Mouse (Mus musculus) limb, embryonic 15.5 days (tissue): ENCODE measurements around the gene Il12rb2. TPM values are rescaled to one million over a fixed set of nuclear protein-coding genes. Genes with fewer than 3 reads are reported as not detected.

Experiments
- ATAC-seq: fragments of 200-750 bp; cut with Nextera tagmentation; 2 replicates; pipeline ENCODE4 v1.8.0; 2017; ENCODE audit warnings: low read depth, moderate TSS enrichment; ENCODE audit not compliant: insufficient number of reproducible peaks, low FRiP score, low TSS enrichment
- H3K27ac ChIP-seq: fragments of 300-500 bp; sonication (generic); 2 replicates; pipeline ENCODE4 v1.5.1; 2015; ENCODE audit warnings: moderate library complexity, mild to moderate bottlenecking, inconsistent platforms
- H3K27me3 ChIP-seq: fragments of 300-500 bp; sonication (generic); 2 replicates; pipeline ENCODE4 v1.6.1; 2015; ENCODE audit warnings: inconsistent platforms
- H3K36me3 ChIP-seq: fragments of 300-500 bp; sonication (generic); 2 replicates; pipeline ENCODE4 v1.6.1; 2015; ENCODE audit warnings: inconsistent platforms
- H3K4me1 ChIP-seq: fragments of 300-500 bp; sonication (generic); 2 replicates; pipeline ENCODE4 v1.6.1; 2015; ENCODE audit warnings: inconsistent platforms
- H3K4me2 ChIP-seq: fragments of 300-500 bp; sonication (generic); 2 replicates; pipeline ENCODE4 v1.6.1; 2015; ENCODE audit warnings: mild to moderate bottlenecking, inconsistent platforms
- H3K4me3 ChIP-seq: fragments of 300-500 bp; sonication (generic); 2 replicates; pipeline ENCODE4 v1.5.1; 2015; ENCODE audit warnings: mild to moderate bottlenecking, inconsistent platforms
- H3K9ac ChIP-seq: fragments of 300-500 bp; sonication (generic); 2 replicates; pipeline ENCODE4 v1.6.1; 2015; ENCODE audit warnings: inconsistent platforms
- H3K9me3 ChIP-seq: fragments of 300-500 bp; sonication (generic); 2 replicates; pipeline ENCODE4 v1.6.1; 2016; ENCODE audit warnings: inconsistent platforms
- WGBS: fragments of 180-500 bp; shearing (Covaris S2); methylation state at CpG from one replicate; pipeline ENCODE4 v1.1.7; 2015; 5-methylcytosine and 5-hydroxymethylcytosine counted together
- polyA plus RNA-seq: library from polyadenylated mRNA; unstranded; fragments of >200 nt; fragmentation: Nextera tagmentation; extraction: Ambion mirVana; gene quantifications from 2 replicates; pipeline ENCODE4 v1.2.1, GENCODE M21; 2015

The Il12rb2 gene
- polyA plus RNA-seq, 1 experiment from 2014 or later, result 0.19 TPM

DNA sequence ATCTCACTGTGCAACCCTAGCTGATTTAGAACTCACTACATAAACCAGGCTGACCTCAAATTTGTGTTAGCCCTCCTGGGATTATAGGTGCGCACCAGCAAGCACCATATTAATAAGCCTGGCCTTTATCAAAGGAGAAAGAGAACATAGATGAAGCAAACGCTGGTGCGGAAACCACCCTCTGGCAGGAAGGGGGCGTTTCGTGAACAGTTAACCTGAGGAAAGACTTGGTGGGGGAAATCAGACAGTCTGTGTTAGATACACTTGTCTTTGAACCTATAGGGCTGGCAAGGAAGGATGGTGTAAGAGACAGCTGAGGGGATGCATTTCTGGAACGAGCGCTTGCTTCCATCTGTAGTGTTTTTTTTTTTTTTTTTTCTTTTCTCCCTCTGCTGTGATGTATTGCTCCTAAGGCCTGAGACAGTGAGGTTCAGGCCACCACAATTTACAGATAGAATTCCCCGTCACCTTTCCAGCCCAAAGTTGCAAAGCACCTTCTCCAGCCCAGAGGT, 58.1 kb downstream of the Il12rb2 start:
- H3K4me3 ChIP-seq, result no peak overlapping the region
- no peak overlapping the region for H3K27ac ChIP-seq
- 74% methylated on average over 8 of the region's 8 CpGs for WGBS
- ATAC-seq, result no peak
- no peaks in the 10 kb centered on the region for H3K36me3 ChIP-seq
- H3K9me3 ChIP-seq, result no peaks in the 10 kb centered on the region
- no peaks in the 10 kb centered on the region for H3K27me3 ChIP-seq
- no peak overlapping the region for H3K4me2 ChIP-seq
- no peak overlapping the region for H3K9ac ChIP-seq
- H3K4me1 ChIP-seq, result no peaks in the 10 kb centered on the region

DNA sequence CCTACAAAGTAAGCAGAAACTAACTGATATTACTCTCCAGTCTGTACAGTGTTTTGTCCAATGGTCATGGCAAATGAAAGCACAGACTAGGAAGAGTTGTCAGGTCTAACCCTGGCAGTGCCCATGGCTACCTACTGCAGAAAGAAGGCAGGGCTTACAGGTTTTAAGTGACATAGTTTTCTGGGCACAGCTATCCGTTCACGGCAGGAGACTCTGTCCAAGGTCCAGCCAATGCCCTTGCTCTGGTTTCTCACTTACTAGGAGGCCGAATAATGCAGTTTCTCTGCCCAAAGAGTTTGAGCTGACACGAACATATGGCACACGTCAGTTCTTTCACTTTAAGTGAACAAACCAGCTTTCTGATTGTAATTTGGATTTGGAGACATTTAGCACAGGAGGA, 58.9 kb downstream of the Il12rb2 start:
- H3K27ac ChIP-seq, result no peak overlapping the region
- no peak overlapping the region for H3K4me3 ChIP-seq
- no peak for ATAC-seq
- no peaks in the 10 kb centered on the region for H3K36me3 ChIP-seq
- H3K9ac ChIP-seq, result no peak overlapping the region
- no peaks in the 10 kb centered on the region for H3K4me1 ChIP-seq
- H3K9me3 ChIP-seq, result no peaks in the 10 kb centered on the region
- H3K27me3 ChIP-seq, result no peaks in the 10 kb centered on the region
- H3K4me2 ChIP-seq, result no peak overlapping the region
- 46% methylated on average over 5 of the region's 5 CpGs for WGBS

DNA sequence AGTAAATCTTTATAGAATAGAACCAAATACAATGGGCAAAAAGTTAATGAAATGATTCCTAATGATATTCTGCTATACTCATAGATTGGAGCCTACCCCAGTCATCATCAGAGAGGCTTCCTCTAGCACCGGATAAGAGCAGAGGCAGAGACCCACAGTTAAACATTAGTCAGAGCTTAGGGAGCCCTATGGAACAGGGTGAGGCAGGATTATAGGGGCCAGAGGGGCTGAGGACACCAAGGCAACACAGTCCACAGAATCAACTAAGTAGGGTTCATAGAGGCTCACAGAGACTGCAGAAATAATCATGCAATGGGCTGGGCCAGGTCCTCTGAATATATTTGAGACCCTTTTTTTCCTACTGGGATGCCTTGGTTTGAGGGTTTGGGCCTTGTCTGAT, 61.3 kb downstream of the Il12rb2 start:
- WGBS, result 81% methylated on average over 1 of the region's 1 CpGs
- H3K4me3 ChIP-seq, result no peak overlapping the region
- no peaks in the 10 kb centered on the region for H3K4me1 ChIP-seq
- no peaks in the 10 kb centered on the region for H3K9me3 ChIP-seq
- H3K27ac ChIP-seq, result no peak overlapping the region
- no peaks in the 10 kb centered on the region for H3K27me3 ChIP-seq
- no peaks in the 10 kb centered on the region for H3K36me3 ChIP-seq
- no peak for ATAC-seq
- no peak overlapping the region for H3K9ac ChIP-seq
- H3K4me2 ChIP-seq, result no peak overlapping the region

GRCm38 (mm10) chr6:67309752-67310151, 66.2 kb downstream of the Il12rb2 start:
- no peak for ATAC-seq
- Histone ChIP-seq H3K27me3 (no peaks in the 10 kb centered on the region), H3K4me2 (no peak overlapping the region), H3K9ac (no peak overlapping the region), H3K27ac (no peak overlapping the region), H3K4me3 (no peak overlapping the region), H3K4me1 (no peaks in the 10 kb centered on the region), H3K36me3 (no peaks in the 10 kb centered on the region), H3K9me3 (no peaks in the 10 kb centered on the region)
- WGBS, result 77% methylated on average over 3 of the region's 3 CpGs

- no peak overlapping the region for H3K9ac ChIP-seq
- H3K36me3 ChIP-seq, result no peaks in the 10 kb centered on the region
- ATAC-seq, result no peak
- H3K27me3 ChIP-seq, result no peaks in the 10 kb centered on the region
- H3K27ac ChIP-seq, result no peak overlapping the region
- no peak overlapping the region for H3K4me3 ChIP-seq
- H3K9me3 ChIP-seq, result no peaks in the 10 kb centered on the region
- H3K4me2 ChIP-seq, result no peak overlapping the region
- H3K4me1 ChIP-seq, result no peaks in the 10 kb centered on the region
- 86% methylated on average over 3 of the region's 3 CpGs for WGBS
Observed at GRCm38 (mm10) chr6:67308994-67309393, 67.0 kb downstream of the Il12rb2 start.

DNA sequence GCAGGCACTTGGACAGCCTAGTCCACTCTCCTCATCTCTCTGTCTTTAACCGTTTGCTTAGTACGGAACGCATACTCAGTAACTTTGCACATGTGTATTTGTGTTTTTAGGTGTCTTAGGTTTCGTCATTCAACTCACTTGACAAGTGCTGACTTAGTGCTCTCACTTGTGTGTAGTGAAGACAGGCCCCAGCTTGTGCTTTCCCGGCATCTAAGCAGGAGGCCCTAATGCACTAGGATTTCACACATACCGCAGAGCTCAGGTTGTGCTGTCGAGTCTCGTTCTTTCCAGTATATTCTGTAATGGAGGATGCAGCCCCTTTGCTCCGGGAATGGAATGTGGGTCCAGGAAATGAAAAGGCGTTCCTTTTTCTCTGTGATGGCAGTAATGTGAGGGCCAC, 72.8 kb downstream of the Il12rb2 start:
- no peaks in the 10 kb centered on the region for H3K27me3 ChIP-seq
- 61% methylated on average over 10 of the region's 10 CpGs for WGBS
- H3K9me3 ChIP-seq, result no peaks in the 10 kb centered on the region
- no peak for ATAC-seq
- H3K27ac ChIP-seq, result peak overlapping the region; percentile 74
- no peak overlapping the region for H3K9ac ChIP-seq
- H3K4me1 ChIP-seq, result peaks cover 11% of the 10 kb centered on the region; the same call in 1 of the 2 replicates
- no peak overlapping the region for H3K4me3 ChIP-seq
- H3K36me3 ChIP-seq, result no peaks in the 10 kb centered on the region
- no peak overlapping the region for H3K4me2 ChIP-seq

GRCm38 (mm10) chr6:67302471-67302870, 73.5 kb downstream of the Il12rb2 start:
- H3K9ac ChIP-seq, result no peak overlapping the region
- no peaks in the 10 kb centered on the region for H3K36me3 ChIP-seq
- no peaks in the 10 kb centered on the region for H3K27me3 ChIP-seq
- ATAC-seq, result no peak
- peaks cover 11% of the 10 kb centered on the region; the same call in 1 of the 2 replicates for H3K4me1 ChIP-seq
- peak overlapping the region; percentile 39 for H3K27ac ChIP-seq
- 65% methylated on average over 4 of the region's 4 CpGs for WGBS
- H3K9me3 ChIP-seq, result no peaks in the 10 kb centered on the region
- H3K4me3 ChIP-seq, result no peak overlapping the region
- H3K4me2 ChIP-seq, result no peak overlapping the region

GRCm38 (mm10) chr6:67301230-67301629, 74.8 kb downstream of the Il12rb2 start:
- Histone ChIP-seq H3K27ac (0 out of 2 replicates have a peak overlapping the region, but pooled peaks have one; percentile 30), H3K4me1 (peaks cover 11% of the 10 kb centered on the region; the same call in 1 of the 2 replicates), H3K4me3 (no peak overlapping the region), H3K9me3 (no peaks in the 10 kb centered on the region), H3K27me3 (no peaks in the 10 kb centered on the region), H3K4me2 (no peak overlapping the region), H3K36me3 (no peaks in the 10 kb centered on the region), H3K9ac (no peak overlapping the region)
- WGBS, result 75% methylated on average over 3 of the region's 3 CpGs
- ATAC-seq, result no peak

DNA sequence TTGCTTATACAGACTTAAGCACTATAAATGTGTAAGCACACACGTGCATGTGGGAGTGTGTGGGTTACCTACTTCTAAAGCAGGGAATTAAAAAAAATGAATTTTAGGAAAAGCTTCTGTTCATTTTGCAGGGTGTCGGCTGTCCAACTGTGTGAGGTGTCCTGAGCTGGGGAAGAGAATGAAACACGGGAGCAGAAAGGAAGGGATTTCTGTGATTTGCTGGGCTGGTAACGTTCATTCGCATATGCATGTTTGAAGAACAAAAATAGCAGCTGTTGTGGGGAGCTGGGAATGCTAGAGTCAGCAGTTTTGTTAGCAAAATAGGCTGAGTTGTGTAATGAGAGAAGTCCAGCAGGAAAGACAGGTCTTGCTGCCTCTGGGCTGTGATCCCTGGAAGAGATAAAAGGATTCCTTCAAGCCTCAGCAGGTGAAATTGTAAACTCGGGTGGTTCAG, 75.3 kb downstream of the Il12rb2 start:
- Histone ChIP-seq H3K9ac (no peak overlapping the region), H3K27me3 (no peaks in the 10 kb centered on the region), H3K27ac (peak overlapping the region; percentile 65), H3K4me3 (no peak overlapping the region), H3K9me3 (no peaks in the 10 kb centered on the region), H3K4me2 (no peak overlapping the region), H3K36me3 (no peaks in the 10 kb centered on the region), H3K4me1 (peaks cover 11% of the 10 kb centered on the region; the same call in 1 of the 2 replicates)
- no peak; the same call in 1 of the 2 replicates for ATAC-seq
- WGBS, result 33% methylated on average over 6 of the region's 6 CpGs

GRCm38 (mm10) chr6:67300300-67300699, 75.7 kb downstream of the Il12rb2 start:
- WGBS, result 50% methylated on average over 4 of the region's 4 CpGs
- H3K4me2 ChIP-seq, result no peak overlapping the region
- no peaks in the 10 kb centered on the region for H3K9me3 ChIP-seq
- no peak for ATAC-seq
- peak overlapping the region; percentile 65 for H3K27ac ChIP-seq
- H3K4me1 ChIP-seq, result peaks cover 11% of the 10 kb centered on the region; the same call in 1 of the 2 replicates
- H3K4me3 ChIP-seq, result no peak overlapping the region
- no peaks in the 10 kb centered on the region for H3K36me3 ChIP-seq
- H3K27me3 ChIP-seq, result no peaks in the 10 kb centered on the region
- no peak overlapping the region for H3K9ac ChIP-seq

DNA sequence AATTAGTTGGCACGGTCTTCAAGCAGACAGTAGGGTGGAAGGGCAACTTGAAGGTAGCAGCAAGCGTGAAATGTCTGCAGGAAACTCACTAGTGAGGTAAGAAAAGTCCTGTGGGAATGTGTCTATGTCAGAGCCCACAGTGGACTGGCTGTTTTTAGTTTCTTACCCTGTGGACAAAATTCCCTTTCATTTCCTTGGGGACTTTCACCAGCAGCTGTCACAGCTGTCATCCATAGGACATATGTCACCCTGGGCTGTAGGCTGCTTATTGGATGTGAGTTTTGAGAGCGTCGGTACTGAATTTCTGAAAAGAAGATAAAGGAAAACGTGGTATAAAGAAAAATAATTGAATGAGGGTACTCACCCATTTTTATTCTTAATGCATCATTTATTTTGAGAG, 77.2 kb downstream of the Il12rb2 start:
- 74% methylated on average over 5 of the region's 5 CpGs for WGBS

DNA sequence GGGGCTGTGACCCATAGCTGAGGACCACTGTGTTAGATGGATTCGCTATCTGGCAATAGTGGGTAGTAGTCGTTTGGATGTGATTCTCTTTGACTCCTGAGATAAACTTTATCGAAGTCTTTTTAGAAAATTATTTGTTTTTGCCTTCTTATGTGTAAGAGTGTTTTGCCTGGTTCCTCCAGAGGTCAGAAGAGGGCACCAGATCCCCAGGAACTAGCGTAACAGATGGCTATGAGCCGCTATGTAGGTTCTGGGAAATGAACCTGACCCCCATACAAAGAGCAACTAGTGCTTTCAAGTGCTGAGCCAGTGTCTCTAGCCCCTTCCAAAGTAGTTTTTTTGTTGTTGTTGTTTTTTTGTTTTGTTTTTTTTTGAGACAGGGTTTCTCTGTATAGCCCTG, 79.9 kb downstream of the Il12rb2 start:
- H3K4me1 ChIP-seq, result 0 out of 2 replicates have a peak, but pooled peaks cover 3% of the 10 kb centered on the region
- no peak overlapping the region for H3K4me2 ChIP-seq
- no peaks in the 10 kb centered on the region for H3K27me3 ChIP-seq
- no peak overlapping the region for H3K27ac ChIP-seq
- H3K9ac ChIP-seq, result no peak overlapping the region
- no peak for ATAC-seq
- WGBS, result 56% methylated on average over 5 of the region's 5 CpGs
- 0 out of 2 replicates have a peak, but pooled peaks cover 2% of the 10 kb centered on the region for H3K36me3 ChIP-seq
- no peaks in the 10 kb centered on the region for H3K9me3 ChIP-seq
- H3K4me3 ChIP-seq, result no peak overlapping the region

More for the DNA sequence above, 77.2 kb downstream of the Il12rb2 start:
- no peak overlapping the region for H3K4me3 ChIP-seq
- H3K4me2 ChIP-seq, result no peak overlapping the region
- H3K27ac ChIP-seq, result no peak overlapping the region
- H3K9ac ChIP-seq, result no peak overlapping the region
- no peaks in the 10 kb centered on the region for H3K27me3 ChIP-seq
- no peaks in the 10 kb centered on the region for H3K9me3 ChIP-seq
- no peak for ATAC-seq
- H3K4me1 ChIP-seq, result peaks cover 11% of the 10 kb centered on the region; the same call in 1 of the 2 replicates
- no peaks in the 10 kb centered on the region for H3K36me3 ChIP-seq
